Mouse (Mus musculus): ENCODE results near the gene Fnbp1. TPM values are rescaled to one million over a fixed set of nuclear protein-coding genes. Genes with fewer than 3 reads are reported as not detected.

The Fnbp1 gene
- total RNA-seq, 2 experiments from 2014 or later: 16.5 to 21.1 TPM

DNA sequence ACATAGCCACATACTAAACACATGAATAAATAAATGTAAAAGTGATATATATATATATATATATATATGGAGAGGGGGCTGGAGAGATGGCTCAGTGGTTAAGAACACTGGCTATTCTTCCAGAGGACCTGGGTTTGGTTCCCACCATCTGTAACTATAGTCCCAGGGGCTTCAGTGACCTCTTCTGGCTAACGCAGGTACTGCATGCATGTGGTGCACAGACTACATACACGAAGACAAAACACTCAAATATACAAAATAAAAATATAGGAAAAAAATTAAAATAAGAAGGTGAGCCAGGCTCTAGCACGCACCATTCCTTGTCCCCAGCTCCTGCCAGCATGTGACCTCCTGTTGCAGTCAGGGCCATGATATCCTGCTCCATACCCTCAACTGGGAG lies 85.7 kb downstream of the Fnbp1 start:
- no peak for DNase-seq
- intact Hi-C loops (cut with DNase I; ENCODE audit: low total_unique reads): no loop called here

DNA sequence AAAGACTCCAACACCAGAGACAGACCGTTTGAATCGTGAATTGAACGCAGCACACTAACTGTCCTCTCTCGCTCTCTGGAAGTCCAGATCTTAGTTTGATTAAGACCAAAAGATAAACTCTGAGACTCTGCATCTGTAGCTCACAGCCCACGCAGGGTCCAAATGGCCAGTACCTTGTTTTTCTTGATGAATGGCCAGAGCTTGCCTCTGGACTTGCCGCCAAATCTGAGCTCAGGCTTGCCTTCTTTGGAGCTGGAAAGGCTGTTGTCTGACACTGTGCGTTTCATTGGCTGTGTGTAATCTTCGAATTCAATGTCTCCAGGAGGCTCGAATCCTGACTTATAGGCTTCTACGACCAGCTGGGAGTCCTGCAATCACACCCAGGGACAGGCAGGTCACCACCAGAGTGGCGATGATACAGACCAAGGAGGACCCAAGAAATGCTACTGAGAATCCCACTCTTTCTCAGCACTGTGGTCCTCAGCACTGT lies 87.9 kb downstream of the Fnbp1 start:
- DNase-seq: no peak
- intact Hi-C loops (cut with DNase I; ENCODE audit: low total_unique reads): no loop called here

DNA sequence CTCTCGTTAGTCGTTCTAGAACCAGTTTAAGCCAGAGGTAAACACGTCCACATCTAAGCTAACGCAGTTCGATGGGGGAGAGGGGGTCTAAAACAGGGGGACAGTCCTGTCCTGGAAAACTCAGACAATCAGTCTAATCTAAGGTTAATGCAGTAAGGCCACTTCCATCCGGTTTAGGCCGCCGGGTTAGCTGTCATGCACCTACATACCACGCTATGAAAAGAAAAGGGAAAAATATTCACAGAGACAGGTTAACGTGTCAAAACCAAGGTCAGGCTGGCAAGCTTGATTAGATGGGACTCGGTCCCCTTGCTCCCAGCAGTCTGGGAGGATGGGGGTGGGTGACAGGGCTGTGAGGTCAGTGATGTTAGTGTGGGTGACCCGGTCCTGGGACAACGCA lies 88.4 kb downstream of the Fnbp1 start:
- intact Hi-C loops (cut with DNase I; ENCODE audit: low total_unique reads): no loop called here
- no peak for DNase-seq

GRCm38 (mm10) chr2:31052441-31052840 lies 89.4 kb downstream of the Fnbp1 start:
- no peak for DNase-seq
- intact Hi-C loops (cut with DNase I; ENCODE audit: low total_unique reads): no loop called here

- no peak for DNase-seq
- intact Hi-C loops (cut with DNase I; ENCODE audit: low total_unique reads): no loop called here
Measured at GRCm38 (mm10) chr2:31048037-31048436, 93.8 kb downstream of the Fnbp1 start.

- intact Hi-C loops (cut with DNase I; ENCODE audit: low total_unique reads): no loop called here
- no peak for DNase-seq
Measured at GRCm38 (mm10) chr2:31043856-31044255, 98.0 kb downstream of the Fnbp1 start.

DNA sequence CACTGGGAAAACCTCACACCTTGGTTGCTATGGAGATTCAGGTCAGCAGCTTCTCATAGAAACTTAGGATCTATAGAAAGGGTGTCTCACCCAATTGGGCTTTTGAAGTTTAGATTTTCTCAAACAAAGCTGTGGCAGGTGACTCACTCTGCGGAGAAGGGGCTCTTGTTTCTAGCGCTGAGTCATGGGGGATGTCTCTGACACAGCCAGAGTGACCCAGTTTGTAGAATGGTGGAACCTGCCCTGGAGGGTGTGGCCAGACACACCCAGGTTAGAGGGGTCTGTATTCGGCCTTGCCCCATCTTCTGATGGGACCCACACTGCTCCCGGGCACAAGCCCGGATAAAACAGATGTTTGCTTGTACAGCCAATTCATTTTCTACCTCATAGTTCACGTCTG lies 98.9 kb downstream of the Fnbp1 start:
- DNase-seq: no peak
- intact Hi-C loops (cut with DNase I; ENCODE audit: low total_unique reads): no loop called here

GRCm38 (mm10) chr2:31041386-31041785 lies 100.4 kb downstream of the Fnbp1 start:
- DNase-seq: peak; percentile 32

DNA sequence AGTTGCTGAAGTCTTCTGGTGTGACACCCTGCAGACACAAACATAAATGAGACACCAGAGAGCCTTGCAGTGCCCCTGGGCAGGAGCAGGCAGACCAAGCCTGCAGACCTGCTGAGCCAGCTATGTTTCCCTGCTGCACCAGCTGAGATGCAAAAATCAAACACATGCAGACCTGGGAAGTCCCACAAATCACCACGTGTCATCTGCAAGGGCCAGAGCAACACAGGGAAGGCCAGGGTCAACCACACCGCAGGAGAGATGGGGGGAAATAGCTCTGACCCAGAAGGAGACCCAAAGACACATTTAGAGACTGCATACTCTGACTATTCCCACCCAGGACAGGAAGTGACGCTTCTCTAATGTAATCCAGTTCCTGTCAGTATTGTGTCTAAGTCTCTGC lies 101.3 kb downstream of the Fnbp1 start:
- intact Hi-C loops (cut with DNase I; ENCODE audit: low total_unique reads): no loop called here
- DNase-seq: no peak

More at GRCm38 (mm10) chr2:31041386-31041785, 100.4 kb downstream of the Fnbp1 start:
- intact Hi-C loops (cut with DNase I; ENCODE audit: low total_unique reads): no loop called here

DNA sequence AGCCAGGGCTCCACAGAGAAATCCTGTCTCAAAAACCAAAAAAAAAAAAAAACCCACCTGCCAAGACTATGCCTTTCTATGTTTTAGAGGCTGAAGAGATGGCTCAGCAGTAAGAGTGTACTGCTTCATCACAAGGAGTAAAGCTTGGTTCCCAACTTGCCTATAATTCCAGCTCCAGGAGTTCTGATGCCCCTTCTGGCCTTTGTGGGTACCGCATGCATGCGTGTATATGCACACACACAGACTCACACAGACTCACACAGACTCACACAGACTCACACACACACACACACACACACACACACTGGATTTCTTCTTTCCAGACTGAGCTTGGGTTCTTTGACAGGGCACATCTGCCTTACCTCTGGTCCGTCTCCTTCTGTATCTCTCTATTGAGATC lies 101.8 kb downstream of the Fnbp1 start:
- intact Hi-C loops (cut with DNase I; ENCODE audit: low total_unique reads): no loop called here
- no peak for DNase-seq

DNA sequence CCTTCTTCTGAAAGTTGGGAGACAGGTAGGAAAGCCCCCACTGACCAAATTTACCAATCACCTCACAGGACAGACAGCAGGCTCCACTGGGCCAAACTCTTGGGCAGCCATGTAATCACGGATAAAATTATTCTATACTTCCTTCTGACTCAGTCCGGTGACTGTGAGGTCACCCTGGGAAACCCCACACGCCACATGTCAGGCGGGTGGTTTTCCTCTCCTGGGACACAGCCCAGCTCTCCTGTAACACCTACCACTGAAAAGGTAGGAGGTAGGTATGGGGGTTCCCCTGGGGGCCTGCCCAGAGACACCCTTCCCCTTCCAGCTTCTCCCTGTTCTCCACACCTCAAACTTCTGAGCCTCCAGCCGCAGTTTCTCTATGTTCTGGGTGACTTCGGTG lies 105.0 kb downstream of the Fnbp1 start:
- intact Hi-C loops (cut with DNase I; ENCODE audit: low total_unique reads): no loop called here
- no peak for DNase-seq

- no peak for DNase-seq
- intact Hi-C loops (cut with DNase I; ENCODE audit: low total_unique reads): no loop called here
Measured at GRCm38 (mm10) chr2:31031972-31032371, 109.8 kb downstream of the Fnbp1 start.

GRCm38 (mm10) chr2:31026642-31027041 lies 115.2 kb downstream of the Fnbp1 start:
- DNase-seq: no peak
- intact Hi-C loops (cut with DNase I; ENCODE audit: low total_unique reads): loop anchor here (5.0 to 10.0 kb wide), 2 partner anchors 121 to 268 kb away; no protein-coding TSS in a partner anchor

DNA sequence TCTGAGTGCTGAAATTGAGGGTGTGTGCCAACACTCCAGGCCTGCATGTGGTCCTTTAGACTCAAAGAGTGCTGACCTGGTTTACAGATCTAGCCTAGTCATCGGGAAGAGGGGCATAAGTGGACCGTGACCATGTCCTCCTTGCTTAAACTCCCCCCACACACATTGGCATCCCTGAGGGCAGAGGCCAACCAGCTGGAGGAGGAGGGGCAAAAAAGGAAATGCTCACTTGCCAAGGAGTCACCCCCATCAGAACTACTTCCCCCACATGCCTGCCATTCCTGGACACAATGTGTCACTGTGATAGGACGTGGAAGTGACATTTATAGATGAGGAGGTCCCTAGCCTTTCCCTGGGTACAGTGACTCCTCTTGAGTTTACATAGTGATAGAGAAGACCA lies 116.3 kb downstream of the Fnbp1 start:
- DNase-seq: no peak
- intact Hi-C loops (cut with DNase I; ENCODE audit: low total_unique reads): loop anchor here (5.0 to 10.0 kb wide), 2 partner anchors 122 to 269 kb away; no protein-coding TSS in a partner anchor

DNA sequence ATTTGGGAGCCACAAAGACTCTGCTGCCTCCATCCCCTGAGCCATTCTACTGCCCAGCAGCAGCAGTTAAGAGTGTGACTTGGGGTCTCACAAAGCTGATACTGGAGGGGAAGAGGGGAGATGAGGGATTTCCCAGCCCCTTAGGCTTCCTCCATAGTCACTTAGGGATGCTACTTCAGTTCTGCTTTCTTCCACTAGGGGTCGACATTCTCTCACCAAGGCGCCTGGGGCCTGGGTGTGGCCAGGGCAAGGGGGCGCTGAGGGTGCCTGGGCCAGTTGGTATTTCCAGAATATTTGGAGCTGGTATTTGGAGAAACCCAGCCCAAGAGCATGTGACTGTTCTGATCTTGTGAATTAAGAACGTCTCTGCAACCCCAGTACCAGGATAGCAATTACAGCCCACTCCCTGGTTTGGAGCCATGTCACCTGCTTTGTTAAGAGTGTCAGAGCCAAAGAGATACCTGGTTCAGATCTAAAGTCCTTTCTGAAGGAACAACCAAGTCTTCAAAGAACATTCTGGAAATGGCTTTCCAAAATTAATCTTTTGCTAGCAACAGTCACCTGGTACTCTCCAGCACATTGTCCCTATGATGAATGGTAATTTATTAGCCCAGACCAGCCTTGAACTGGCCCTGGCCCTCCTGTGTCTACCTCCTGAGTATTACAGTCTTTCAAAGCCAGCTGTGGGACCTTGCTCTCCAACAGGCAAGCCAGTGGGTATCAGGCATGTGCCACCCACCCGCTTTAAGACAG lies 117.0 kb downstream of the Fnbp1 start:
- DNase-seq: peak; percentile 42
- intact Hi-C loops (cut with DNase I; ENCODE audit: low total_unique reads): loop anchor here (5.0 to 10.0 kb wide), 2 partner anchors 123 to 270 kb away; no protein-coding TSS in a partner anchor

DNA sequence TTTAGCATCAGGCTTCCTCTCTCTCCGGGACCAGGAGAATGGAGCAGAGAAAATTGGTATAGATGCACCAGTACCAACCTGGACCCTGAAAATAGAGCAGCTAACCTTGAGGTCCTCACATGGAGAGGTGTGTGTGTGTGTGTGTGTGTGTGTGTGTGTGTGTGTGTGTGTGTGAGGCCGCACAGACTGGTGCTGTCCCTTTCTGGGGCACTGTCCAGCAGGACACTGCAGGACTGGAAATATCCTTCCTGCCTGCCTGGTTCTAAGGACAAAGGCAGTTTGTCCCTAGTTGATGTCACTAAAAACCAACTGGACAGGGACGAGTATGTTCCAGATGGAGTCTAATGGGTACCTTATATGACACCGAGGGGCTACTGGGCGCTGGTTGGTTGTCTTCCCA lies 117.9 kb downstream of the Fnbp1 start:
- intact Hi-C loops (cut with DNase I; ENCODE audit: low total_unique reads): loop anchor here (10.0 kb wide), 1 partner anchor 271 kb away; no protein-coding TSS in a partner anchor
- no peak for DNase-seq

GRCm38 (mm10) chr2:31020202-31020601 lies 121.6 kb downstream of the Fnbp1 start:
- intact Hi-C loops (cut with DNase I; ENCODE audit: low total_unique reads): loop anchor here (10.0 kb wide), 1 partner anchor 275 kb away; no protein-coding TSS in a partner anchor
- no peak for DNase-seq

- intact Hi-C loops (cut with DNase I; ENCODE audit: low total_unique reads): no loop called here
- no peak for DNase-seq
Measured at GRCm38 (mm10) chr2:31019011-31019410, 122.8 kb downstream of the Fnbp1 start.

GRCm38 (mm10) chr2:31018519-31018918 lies 123.3 kb downstream of the Fnbp1 start:
- intact Hi-C loops (cut with DNase I; ENCODE audit: low total_unique reads): no loop called here
- DNase-seq: no peak

DNA sequence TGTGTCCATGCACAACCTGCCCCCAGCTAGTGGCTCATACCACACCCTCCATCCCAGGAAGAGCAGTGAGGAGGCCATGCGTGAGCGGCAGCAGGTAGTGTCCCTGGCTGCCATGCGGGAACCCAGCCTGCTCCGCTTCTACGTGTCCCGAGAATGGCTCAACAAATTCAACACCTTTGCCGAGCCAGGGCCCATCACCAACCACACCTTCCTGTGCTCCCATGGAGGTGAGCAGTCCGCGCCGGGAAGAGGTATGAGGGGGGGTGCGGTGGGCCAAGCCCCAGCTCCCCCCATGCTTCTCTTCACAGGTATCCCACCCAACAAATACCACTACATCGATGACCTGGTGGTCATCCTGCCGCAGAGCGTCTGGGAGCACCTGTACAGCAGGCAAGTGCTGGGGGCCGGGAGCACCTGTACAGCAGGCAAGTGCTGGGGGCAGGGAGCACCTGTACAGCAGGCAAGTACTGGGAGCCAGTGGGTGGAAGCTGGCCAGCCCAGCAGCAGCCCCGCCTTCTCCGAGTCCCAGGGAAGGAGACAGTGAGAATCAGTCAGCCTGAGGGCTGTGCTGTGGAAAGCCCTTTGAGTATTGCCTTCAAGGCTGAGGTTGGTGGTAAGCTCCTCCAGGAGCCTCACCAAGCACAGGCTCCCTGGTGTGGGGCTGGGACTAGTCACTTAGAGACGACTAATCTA lies 124.0 kb downstream of the Fnbp1 start:
- intact Hi-C loops (cut with DNase I; ENCODE audit: low total_unique reads): no loop called here
- no peak for DNase-seq

Measured in gastrocnemius, postnatal 14 days (tissue).